Mouse (Mus musculus) forebrain, embryonic 12.5 days (tissue): ENCODE results near the gene Ms4a4c. TPM values are rescaled to one million over a fixed set of nuclear protein-coding genes. Genes with fewer than 3 reads are reported as not detected.

Experiments
- ATAC-seq: fragments of 200-750 bp; cut with Nextera tagmentation; 2 replicates; pipeline ENCODE4 v1.8.0; 2017; ENCODE audit warnings: moderate TSS enrichment; ENCODE audit not compliant: low FRiP score
- H3K27ac ChIP-seq: fragments of 300-500 bp; sonication (generic); 2 replicates; pipeline ENCODE4 v1.5.1; 2016; ENCODE audit warnings: mild to moderate bottlenecking
- H3K27me3 ChIP-seq: fragments of 300-500 bp; sonication (generic); 2 replicates; pipeline ENCODE4 v1.6.1; 2016; ENCODE audit warnings: mild to moderate bottlenecking
- H3K36me3 ChIP-seq: fragments of 300-500 bp; sonication (generic); replicated peaks from 2 replicates; pipeline ENCODE4 v1.6.1; 2016; ENCODE audit warnings: mild to moderate bottlenecking
- H3K4me1 ChIP-seq: fragments of 300-500 bp; sonication (generic); 2 replicates; pipeline ENCODE4 v1.6.1; 2016
- H3K4me2 ChIP-seq: fragments of 300-500 bp; sonication (generic); 2 replicates; pipeline ENCODE4 v1.6.1; 2016; ENCODE audit warnings: mild to moderate bottlenecking, moderate library complexity
- H3K4me3 ChIP-seq: fragments of 300-500 bp; sonication (generic); replicated peaks from 2 replicates; pipeline ENCODE4 v1.5.1; 2016; ENCODE audit warnings: mild to moderate bottlenecking
- H3K9ac ChIP-seq: fragments of 300-500 bp; sonication (generic); 2 replicates; pipeline ENCODE4 v1.6.1; 2016; ENCODE audit warnings: mild to moderate bottlenecking
- H3K9me3 ChIP-seq: fragments of 300-500 bp; sonication (generic); 2 replicates; pipeline ENCODE4 v1.6.1; 2016
- WGBS: fragments of 180-500 bp; shearing (Covaris S2); methylation state at CpG from one replicate; pipeline ENCODE4 v1.1.7; 2016; 5-methylcytosine and 5-hydroxymethylcytosine counted together
- polyA plus RNA-seq: library from polyadenylated mRNA; unstranded; fragments of >200 nt; fragmentation: Nextera tagmentation; extraction: Ambion mirVana; gene quantifications from 2 replicates; pipeline ENCODE4 v1.2.1, GENCODE M21; 2016

Gene Ms4a4c
- not detected in 2 replicates for polyA plus RNA-seq

GRCm38 (mm10) chr19:11404527-11404926 lies at the start of gene Ms4a4c:
Ms4a4c (plus strand) TSS chr19:11404770.
- H3K4me3 ChIP-seq = no peak within 1 kb of the TSS
- H3K27ac ChIP-seq = no peak within 1 kb of the TSS
- no peaks in the 10 kb centered on the region for H3K9me3 ChIP-seq
- no peak within 1 kb of the TSS for H3K9ac ChIP-seq
- H3K36me3 ChIP-seq = no peaks in the 10 kb centered on the region
- no peak within 1 kb of the TSS for H3K4me2 ChIP-seq
- no peaks in the 10 kb centered on the region for H3K4me1 ChIP-seq
- no peak for ATAC-seq
- 83% methylated on average over 3 of the region's 3 CpGs for WGBS
- H3K27me3 ChIP-seq = no peaks in the 10 kb centered on the region

DNA sequence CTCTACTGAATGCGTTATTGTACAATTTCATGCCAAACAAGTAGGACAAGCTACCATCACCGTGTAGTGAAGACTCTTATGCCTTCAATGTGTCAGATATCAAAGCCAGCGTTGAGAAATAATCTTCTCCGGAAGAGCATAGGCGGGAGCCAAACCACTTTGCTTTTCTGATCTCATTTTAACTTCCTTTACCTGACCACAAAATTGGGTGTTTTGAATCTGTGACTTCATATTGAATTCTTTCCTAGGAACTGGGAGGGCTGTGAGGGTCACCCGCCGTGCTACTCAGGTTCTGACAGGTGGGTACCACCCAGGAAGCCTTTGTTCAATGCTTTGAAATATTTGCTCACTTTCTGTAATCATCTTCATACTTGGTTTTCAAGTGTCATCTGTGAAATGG lies 48.8 kb upstream of the Ms4a4c start:
- Histone ChIP-seq H3K27me3 (no peaks in the 10 kb centered on the region), H3K4me3 (no peak overlapping the region), H3K9ac (no peak overlapping the region), H3K36me3 (no peaks in the 10 kb centered on the region), H3K4me1 (no peaks in the 10 kb centered on the region), H3K9me3 (no peaks in the 10 kb centered on the region), H3K27ac (no peak overlapping the region), H3K4me2 (no peak overlapping the region)
- WGBS = 85% methylated on average over 7 of the region's 7 CpGs
- no peak for ATAC-seq

- Histone ChIP-seq H3K9me3 (no peaks in the 10 kb centered on the region), H3K4me1 (no peaks in the 10 kb centered on the region), H3K36me3 (no peaks in the 10 kb centered on the region), H3K4me2 (no peak overlapping the region), H3K9ac (no peak overlapping the region), H3K27ac (no peak overlapping the region), H3K4me3 (no peak overlapping the region), H3K27me3 (no peaks in the 10 kb centered on the region)
- 64% methylated on average over 3 of the region's 3 CpGs for WGBS
- no peak for ATAC-seq
Observed at GRCm38 (mm10) chr19:11360106-11360505, 44.5 kb upstream of the Ms4a4c start.

DNA sequence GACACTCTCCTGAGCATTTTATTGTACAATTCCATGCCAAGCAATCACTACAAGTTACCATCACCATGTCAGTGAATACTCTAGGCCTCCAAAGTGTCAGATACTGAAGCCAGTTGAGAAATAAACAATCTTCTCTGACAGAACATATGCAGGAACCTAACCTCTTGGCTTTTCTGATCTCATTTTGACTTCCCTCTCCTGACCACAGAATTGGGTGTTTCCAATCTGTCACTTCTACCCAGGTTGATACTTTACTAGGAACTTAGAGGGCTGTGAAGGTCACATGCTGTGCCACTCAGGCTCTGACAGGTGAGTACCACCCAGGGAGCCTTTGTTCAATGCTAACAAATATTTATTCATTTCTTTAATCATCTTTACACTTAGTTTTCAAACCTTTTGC lies 42.6 kb upstream of the Ms4a4c start:
- Histone ChIP-seq H3K4me2 (no peak overlapping the region), H3K27me3 (no peaks in the 10 kb centered on the region), H3K36me3 (no peaks in the 10 kb centered on the region), H3K27ac (no peak overlapping the region), H3K4me1 (no peaks in the 10 kb centered on the region), H3K4me3 (no peak overlapping the region), H3K9me3 (no peaks in the 10 kb centered on the region), H3K9ac (no peak overlapping the region)
- ATAC-seq = no peak

GRCm38 (mm10) chr19:11368310-11368709 lies 36.3 kb upstream of the Ms4a4c start:
- Histone ChIP-seq H3K4me2 (no peak overlapping the region), H3K9ac (no peak overlapping the region), H3K9me3 (no peaks in the 10 kb centered on the region), H3K27me3 (no peaks in the 10 kb centered on the region), H3K4me3 (no peak overlapping the region), H3K27ac (no peak overlapping the region), H3K4me1 (no peaks in the 10 kb centered on the region), H3K36me3 (no peaks in the 10 kb centered on the region)
- no peak for ATAC-seq
- WGBS = 82% methylated on average over 3 of the region's 3 CpGs

GRCm38 (mm10) chr19:11371181-11371580 lies 33.4 kb upstream of the Ms4a4c start:
- Histone ChIP-seq H3K4me2 (no peak overlapping the region), H3K9me3 (no peaks in the 10 kb centered on the region), H3K36me3 (no peaks in the 10 kb centered on the region), H3K27ac (no peak overlapping the region), H3K9ac (no peak overlapping the region), H3K27me3 (no peaks in the 10 kb centered on the region), H3K4me3 (no peak overlapping the region), H3K4me1 (no peaks in the 10 kb centered on the region)
- ATAC-seq = no peak

GRCm38 (mm10) chr19:11375273-11375672 lies 29.3 kb upstream of the Ms4a4c start, which contains the start of gene Ms4a4a:
Ms4a4a (plus strand) TSS chr19:11375523.
- H3K9me3 ChIP-seq = no peaks in the 10 kb centered on the region
- no peak within 1 kb of the TSS for H3K4me3 ChIP-seq
- WGBS = 92% methylated on average over 2 of the region's 2 CpGs
- no peak within 1 kb of the TSS for H3K4me2 ChIP-seq
- no peaks in the 10 kb centered on the region for H3K4me1 ChIP-seq
- no peaks in the 10 kb centered on the region for H3K27me3 ChIP-seq
- H3K27ac ChIP-seq = no peak within 1 kb of the TSS
- H3K36me3 ChIP-seq = no peaks in the 10 kb centered on the region
- no peak within 1 kb of the TSS for H3K9ac ChIP-seq
- ATAC-seq = no peak

DNA sequence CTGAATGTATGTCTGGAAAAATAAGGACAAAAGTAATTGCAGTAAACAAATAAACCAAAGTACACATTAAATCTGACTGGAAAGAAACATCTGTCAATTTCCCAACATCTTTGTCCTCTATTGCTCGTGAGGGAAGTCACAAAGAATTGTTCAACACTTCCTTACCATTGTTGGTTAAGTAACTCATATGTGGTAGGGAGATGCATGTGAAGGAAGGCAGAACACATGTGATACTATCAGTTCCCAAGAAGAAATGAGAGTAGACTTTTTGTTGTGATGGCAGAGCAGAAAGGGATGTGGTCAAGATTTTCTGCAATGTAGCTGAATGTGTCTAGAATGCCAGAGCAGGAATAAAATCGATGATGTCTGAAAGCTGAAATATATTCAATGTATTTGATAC lies 28.2 kb upstream of the Ms4a4c start:
- 82% methylated on average over 2 of the region's 2 CpGs for WGBS
- Histone ChIP-seq H3K4me2 (no peak overlapping the region), H3K36me3 (no peaks in the 10 kb centered on the region), H3K4me1 (no peaks in the 10 kb centered on the region), H3K9me3 (no peaks in the 10 kb centered on the region), H3K9ac (no peak overlapping the region), H3K27ac (no peak overlapping the region), H3K27me3 (no peaks in the 10 kb centered on the region), H3K4me3 (no peak overlapping the region)
- no peak for ATAC-seq

- ATAC-seq = no peak
- H3K27me3 ChIP-seq = no peaks in the 10 kb centered on the region
- H3K9ac ChIP-seq = no peak overlapping the region
- H3K4me2 ChIP-seq = no peak overlapping the region
- H3K4me1 ChIP-seq = no peaks in the 10 kb centered on the region
- no peak overlapping the region for H3K27ac ChIP-seq
- WGBS = 78% methylated on average over 2 of the region's 2 CpGs
- H3K9me3 ChIP-seq = no peaks in the 10 kb centered on the region
- no peaks in the 10 kb centered on the region for H3K36me3 ChIP-seq
- no peak overlapping the region for H3K4me3 ChIP-seq
Observed at GRCm38 (mm10) chr19:11387109-11387508, 17.5 kb upstream of the Ms4a4c start.

DNA sequence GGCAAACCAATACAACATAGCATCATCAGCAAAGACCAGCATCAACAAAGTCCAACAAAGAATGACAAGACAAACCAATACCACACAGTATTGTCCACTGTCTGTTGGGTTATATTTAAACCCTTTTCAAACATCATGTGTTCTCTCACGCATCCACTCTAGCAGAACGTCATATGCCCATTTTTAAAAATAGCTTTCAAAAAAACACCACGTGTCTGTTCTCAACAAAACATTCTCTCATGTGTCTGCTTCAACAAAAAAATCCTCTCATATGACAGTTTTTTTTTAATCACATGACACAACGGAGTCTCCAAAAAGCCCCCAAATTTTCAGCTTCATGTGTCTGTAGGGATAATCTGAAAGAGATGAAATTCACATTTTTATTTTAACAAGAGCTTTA lies 16.9 kb upstream of the Ms4a4c start:
- H3K4me3 ChIP-seq = no peak overlapping the region
- ATAC-seq = no peak
- H3K4me1 ChIP-seq = no peaks in the 10 kb centered on the region
- WGBS = 86% methylated on average over 4 of the region's 4 CpGs
- H3K9ac ChIP-seq = no peak overlapping the region
- H3K27ac ChIP-seq = no peak overlapping the region
- no peaks in the 10 kb centered on the region for H3K9me3 ChIP-seq
- H3K27me3 ChIP-seq = no peaks in the 10 kb centered on the region
- no peaks in the 10 kb centered on the region for H3K36me3 ChIP-seq
- no peak overlapping the region for H3K4me2 ChIP-seq

- no peak overlapping the region for H3K9ac ChIP-seq
- H3K27me3 ChIP-seq = no peaks in the 10 kb centered on the region
- no peak overlapping the region for H3K4me3 ChIP-seq
- 81% methylated on average over 2 of the region's 2 CpGs for WGBS
- H3K4me2 ChIP-seq = no peak overlapping the region
- H3K9me3 ChIP-seq = no peaks in the 10 kb centered on the region
- no peaks in the 10 kb centered on the region for H3K36me3 ChIP-seq
- no peak overlapping the region for H3K27ac ChIP-seq
- ATAC-seq = no peak
- H3K4me1 ChIP-seq = no peaks in the 10 kb centered on the region
Observed at GRCm38 (mm10) chr19:11388949-11389348, 15.6 kb upstream of the Ms4a4c start.

GRCm38 (mm10) chr19:11395769-11396168 lies 8.8 kb upstream of the Ms4a4c start:
- Histone ChIP-seq H3K4me3 (no peak overlapping the region), H3K9me3 (no peaks in the 10 kb centered on the region), H3K4me1 (no peaks in the 10 kb centered on the region), H3K4me2 (no peak overlapping the region), H3K9ac (no peak overlapping the region), H3K27ac (no peak overlapping the region), H3K27me3 (no peaks in the 10 kb centered on the region), H3K36me3 (no peaks in the 10 kb centered on the region)
- ATAC-seq = no peak

DNA sequence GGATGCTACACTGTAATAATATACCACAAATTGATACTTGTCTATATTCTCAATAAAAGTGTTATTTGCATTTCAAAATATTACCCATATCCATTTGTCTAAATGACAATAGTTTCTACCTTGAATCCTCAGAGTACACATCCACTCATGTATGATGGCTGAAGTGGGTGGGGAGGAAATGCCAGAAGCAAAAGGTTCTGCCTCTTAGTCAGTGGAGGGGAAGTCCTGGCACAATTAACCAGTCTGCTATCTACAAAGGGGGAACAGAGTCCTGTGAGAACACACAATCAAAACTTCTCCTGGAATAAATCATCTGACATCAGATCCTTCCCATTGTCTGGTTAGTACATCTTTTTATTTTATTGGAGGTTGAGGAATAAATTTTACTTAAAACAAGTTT lies 2.9 kb downstream of the Ms4a4c start:
- H3K9ac ChIP-seq = no peak overlapping the region
- H3K27me3 ChIP-seq = no peaks in the 10 kb centered on the region
- no peak overlapping the region for H3K4me3 ChIP-seq
- no peak overlapping the region for H3K27ac ChIP-seq
- H3K9me3 ChIP-seq = no peaks in the 10 kb centered on the region
- no peak for ATAC-seq
- H3K4me1 ChIP-seq = no peaks in the 10 kb centered on the region
- no peaks in the 10 kb centered on the region for H3K36me3 ChIP-seq
- H3K4me2 ChIP-seq = no peak overlapping the region

DNA sequence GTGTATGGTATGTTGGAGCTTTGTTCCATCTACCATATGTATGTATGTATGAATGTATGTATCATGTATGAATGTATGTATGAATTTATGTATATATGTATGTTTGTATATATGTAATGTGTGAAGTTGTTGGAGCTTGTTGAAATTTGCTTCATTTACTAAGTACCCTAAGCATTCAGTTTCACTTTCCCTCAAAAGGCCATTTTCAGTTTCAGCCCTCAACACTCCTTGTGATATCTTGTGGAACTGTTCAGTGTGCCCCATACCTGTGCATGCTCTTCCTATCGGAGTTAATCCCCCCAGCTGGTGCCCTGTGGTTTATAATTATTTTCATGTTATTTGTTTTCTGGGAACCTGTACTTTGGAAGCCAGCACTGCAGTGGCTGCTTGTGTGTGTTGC lies 4.0 kb downstream of the Ms4a4c start:
- H3K36me3 ChIP-seq = no peaks in the 10 kb centered on the region
- H3K9me3 ChIP-seq = no peaks in the 10 kb centered on the region
- no peak overlapping the region for H3K9ac ChIP-seq
- WGBS = 95% methylated on average over 1 of the region's 1 CpGs
- no peak overlapping the region for H3K27ac ChIP-seq
- H3K27me3 ChIP-seq = no peaks in the 10 kb centered on the region
- no peak overlapping the region for H3K4me2 ChIP-seq
- ATAC-seq = no peak
- H3K4me1 ChIP-seq = no peaks in the 10 kb centered on the region
- H3K4me3 ChIP-seq = no peak overlapping the region
